Comparison of ENCODE assay signal across 8 mouse cellular contexts in genomic region chr2:79511676-79512323, GRCm38 (mm10). TPM values are rescaled to one million over a fixed set of nuclear protein-coding genes. Genes with fewer than 3 reads are reported as not detected.
DNase-seq lines count a peak whose midpoint lies in the region; ATAC-seq lines count a peak whose summit lies in the region.

No protein-coding gene starts in this region.

- H3K27ac ChIP-seq in hindbrain, embryonic 16.5 days (ENCODE audit: low read depth, low read length) = no peak overlapping the region

- H3K36me3 ChIP-seq in hindbrain, embryonic 16.5 days (ENCODE audit: control insufficient read depth, insufficient read depth, low read length) = no peaks in the 10 kb centered on the region

- DNase-seq in MN1 (ENCODE audit: low spot score) = peak; percentile 58
- peak; percentile 87 to 88 for DNase-seq in cerebellum, postnatal 14 days
- peak; percentile 72 to 86 for DNase-seq in frontal cortex, postnatal 36 days (ENCODE audit: low spot score in 2 of 2)
- peak; percentile 70 to 74 for DNase-seq in layer of hippocampus, postnatal 36 days
- DNase-seq in lung, postnatal 14 days = peak; percentile 82
- peak; percentile 86 to 88 for DNase-seq in right cerebral cortex, adult 2 months (ENCODE audit: low spot score in 2 of 2)
- peak; percentile 44 to 74 for DNase-seq in urinary bladder, postnatal 4 days (ENCODE audit: low spot score in 2 of 2)

- H3K4me3 ChIP-seq in hindbrain, embryonic 16.5 days (ENCODE audit: low read length) = no peak overlapping the region

- peak; percentile 50; the same call in 1 of the 2 replicates for ATAC-seq in hindbrain, embryonic 16.5 days

- no peaks in the 10 kb centered on the region for H3K27me3 ChIP-seq in hindbrain, embryonic 16.5 days (replicated peaks; ENCODE audit: control insufficient read depth, insufficient read depth, low read length)

- H3K4me2 ChIP-seq in hindbrain, embryonic 16.5 days (ENCODE audit: low read length) = peak overlapping the region; percentile 43

- H3K9me3 ChIP-seq in hindbrain, embryonic 16.5 days (ENCODE audit: control insufficient read depth, low read length) = no peaks in the 10 kb centered on the region

- no peak overlapping the region; the same call in 1 of the 2 replicates for H3K9ac ChIP-seq in hindbrain, embryonic 16.5 days (ENCODE audit: low read depth, low read length)

- H3K4me1 ChIP-seq in hindbrain, embryonic 16.5 days (ENCODE audit: control insufficient read depth, insufficient read depth, low read depth, low read length) = no peaks in the 10 kb centered on the region

- WGBS in hindbrain, embryonic 16.5 days = 23% methylated on average over 11 of the region's 11 CpGs

RNA-seq across cellular contexts. Expression of gene Cerkl, which starts 55.2 kb away (rescaled TPM):
- polyA plus RNA-seq in hindbrain, embryonic 16.5 days (2015; fragmentation: Nextera tagmentation; extraction: Ambion mirVana) = 2.1 and 2.6 TPM in 2 replicates
- 1 to 10 TPM; 6.1 to 7.3 TPM for total RNA-seq in layer of hippocampus, postnatal 36 days (2021)

RNA-seq across cellular contexts. Expression of gene Neurod1, which starts 55.2 kb away (rescaled TPM):
- 42.8 and 49.2 TPM in 2 replicates for polyA plus RNA-seq in hindbrain, embryonic 16.5 days (2015; fragmentation: Nextera tagmentation; extraction: Ambion mirVana)
- total RNA-seq in layer of hippocampus, postnatal 36 days (2021) = 10 to 100 TPM; 33.0 to 33.9 TPM
